Mouse (Mus musculus): ENCODE data around the gene Tmem253.

GRCm38 (mm10) chr14:52060800-52061199 lies 45.3 kb downstream of the Tmem253 start:
- TF ChIP-seq ZC3H11A (IDR thresholded peaks at IDR 0.05; ENCODE audit: low read depth, low read length) (no peak), CTCF (conservative IDR thresholded peaks at IDR 0.05 in 1 of 2, IDR thresholded peaks at IDR 0.05 in 1 of 2; ENCODE audit: low read depth in 2 of 2, low read length in 2 of 2) (no peak), USF1 (IDR thresholded peaks at IDR 0.05; ENCODE audit: low read depth, low read length) (no peak), RAD21 (IDR thresholded peaks at IDR 0.05; ENCODE audit: low read depth, low read length) (no peak), POLR2A (IDR thresholded peaks at IDR 0.05; ENCODE audit: low read depth, low read length) (no peak), MEF2A (IDR thresholded peaks at IDR 0.05; ENCODE audit: borderline replicate concordance, low read depth, low read length) (no peak), JUND (conservative IDR thresholded peaks at IDR 0.05; ENCODE audit: low read depth, low read length) (no peak), MAX (IDR thresholded peaks at IDR 0.05; ENCODE audit: low read length) (no peak), CHD2 (IDR thresholded peaks at IDR 0.05; ENCODE audit: low read length) (no peak), MAFK (IDR thresholded peaks at IDR 0.05; ENCODE audit: insufficient replicate concordance, low read length) (no peak), ZMIZ1 (IDR thresholded peaks at IDR 0.05; ENCODE audit: low read depth, low read length) (no peak), EP300 (IDR thresholded peaks at IDR 0.05; ENCODE audit: low read length) (no peak), CHD1 (IDR thresholded peaks at IDR 0.05; ENCODE audit: low read depth, low read length) (no peak), PAX5 (IDR thresholded peaks at IDR 0.05; ENCODE audit: low read length) (no peak)

Measured in CH12.LX (cell line).